Mouse (Mus musculus) right cerebral cortex, adult 18-20 months (tissue): ENCODE data around the gene Unc5cl.

Experiments
- DNase-seq: peaks from one replicate; pipeline ENCODE4 v3.0.0; 2022; ENCODE audit warnings: mixed read lengths

The Unc5cl gene

GRCm38 (mm10) chr17:48454688-48455087 lies at the start of gene Unc5cl:
Unc5cl (plus strand) TSS chr17:48454901.
- no peak for DNase-seq

DNA sequence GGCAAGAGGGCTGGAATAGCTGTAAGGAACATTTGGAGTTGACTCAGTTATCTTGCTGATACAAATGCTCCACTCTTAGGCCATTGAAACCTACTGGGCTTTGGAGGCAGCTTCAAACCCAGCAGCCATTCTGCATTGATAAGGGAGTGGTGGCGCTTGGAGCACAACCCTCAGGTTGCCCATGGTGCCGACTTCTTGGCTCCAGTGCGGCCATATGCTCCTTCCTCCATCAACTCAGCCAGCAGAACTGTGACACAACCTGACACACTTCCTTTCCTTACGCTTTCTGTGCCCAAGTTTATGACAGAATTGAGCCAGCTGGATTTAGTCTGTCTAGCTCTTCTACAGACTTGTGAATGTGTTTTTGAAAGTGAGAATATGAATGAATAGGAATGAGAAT lies 47.5 kb upstream of the Unc5cl start:
- DNase-seq, result peak; percentile 46

GRCm38 (mm10) chr17:48407910-48408525 lies 46.7 kb upstream of the Unc5cl start:
- no peak for DNase-seq

GRCm38 (mm10) chr17:48408526-48409291 lies 46.0 kb upstream of the Unc5cl start:
- DNase-seq, result peak; percentile 73

DNA sequence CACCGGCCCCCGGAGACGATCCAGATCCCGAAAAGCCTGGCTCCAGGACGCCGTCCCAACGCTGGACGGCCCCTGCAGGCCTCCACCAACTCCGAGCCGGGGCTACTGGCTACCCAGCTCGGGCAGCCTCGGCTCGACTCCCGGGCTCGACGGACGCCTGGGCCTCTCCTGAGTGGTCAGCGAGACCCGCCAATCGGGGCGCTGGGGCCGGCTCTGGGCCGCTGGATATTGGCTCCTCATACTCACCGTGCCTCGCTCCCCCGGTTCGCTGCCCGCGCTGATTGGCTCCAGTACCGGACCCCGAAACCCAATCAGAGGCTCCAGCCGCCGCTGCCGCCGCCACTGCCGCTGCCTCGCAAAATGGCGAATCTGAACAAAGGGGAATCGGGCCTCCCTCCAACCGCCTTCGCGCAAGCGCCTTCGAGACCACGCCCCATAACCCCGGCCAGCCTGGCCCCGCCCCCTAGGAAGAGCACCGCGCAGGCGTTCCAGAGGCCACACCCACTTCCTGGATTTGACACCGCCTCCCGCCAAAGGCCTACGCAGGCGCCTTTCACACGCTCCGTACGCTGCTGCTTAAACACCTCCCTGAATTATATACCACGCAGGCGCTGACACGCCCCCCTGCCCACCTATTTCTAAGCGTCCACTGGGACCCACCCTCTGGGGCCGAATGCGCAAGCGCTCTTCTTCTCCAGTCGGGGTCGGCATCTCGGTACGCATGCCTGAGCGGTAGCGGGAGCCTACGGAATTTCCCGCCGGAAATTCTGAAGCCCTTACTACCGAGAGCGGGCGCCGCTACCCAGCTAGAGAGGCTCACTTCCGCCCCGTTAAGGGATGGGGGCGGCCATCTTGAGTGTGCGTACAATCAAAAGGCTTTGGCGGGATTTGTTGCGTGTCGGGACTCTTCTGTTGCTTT lies 45.1 kb upstream of the Unc5cl start, which contains the start of the genes Nfya and Oard1:
Gene Nfya (minus strand): TSS at position 527 of the 919 bp plus-strand sequence.
Gene Oard1 (plus strand): TSS at position 635 of the 919 bp plus-strand sequence.
- peak; percentile 100 for DNase-seq

- DNase-seq, result no peak
These were observed 44.4 kb upstream of the Unc5cl start for GRCm38 (mm10) chr17:48410299-48410785.

DNA sequence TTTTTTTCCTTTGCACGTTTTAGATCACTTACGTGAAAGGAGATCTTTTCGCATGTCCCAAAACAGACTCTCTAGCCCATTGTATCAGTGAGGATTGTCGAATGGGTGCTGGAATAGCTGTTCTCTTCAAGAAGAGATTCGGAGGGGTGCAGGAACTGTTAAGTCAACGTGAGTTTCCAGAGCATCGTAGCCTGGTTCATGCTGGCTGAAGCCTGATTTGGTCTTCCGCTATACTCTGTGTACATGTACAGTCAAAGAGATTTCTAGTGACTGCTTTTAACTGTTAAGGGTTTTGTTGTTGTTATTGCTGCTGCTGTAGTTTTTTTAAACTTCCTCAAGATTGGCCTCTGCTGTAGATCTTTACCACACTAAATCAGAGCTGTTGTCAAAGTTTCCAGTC lies 43.5 kb upstream of the Unc5cl start:
- no peak for DNase-seq

GRCm38 (mm10) chr17:48416011-48416410 lies 38.7 kb upstream of the Unc5cl start:
- DNase-seq, result no peak

GRCm38 (mm10) chr17:48416425-48417195 lies 38.1 kb upstream of the Unc5cl start:
- peak; percentile 42 for DNase-seq

- no peak for DNase-seq
These were observed 37.2 kb upstream of the Unc5cl start for GRCm38 (mm10) chr17:48417521-48417920.

- DNase-seq, result no peak
These were observed 36.5 kb upstream of the Unc5cl start for GRCm38 (mm10) chr17:48418174-48418573.

GRCm38 (mm10) chr17:48418781-48419180 lies 35.9 kb upstream of the Unc5cl start:
- no peak for DNase-seq

DNA sequence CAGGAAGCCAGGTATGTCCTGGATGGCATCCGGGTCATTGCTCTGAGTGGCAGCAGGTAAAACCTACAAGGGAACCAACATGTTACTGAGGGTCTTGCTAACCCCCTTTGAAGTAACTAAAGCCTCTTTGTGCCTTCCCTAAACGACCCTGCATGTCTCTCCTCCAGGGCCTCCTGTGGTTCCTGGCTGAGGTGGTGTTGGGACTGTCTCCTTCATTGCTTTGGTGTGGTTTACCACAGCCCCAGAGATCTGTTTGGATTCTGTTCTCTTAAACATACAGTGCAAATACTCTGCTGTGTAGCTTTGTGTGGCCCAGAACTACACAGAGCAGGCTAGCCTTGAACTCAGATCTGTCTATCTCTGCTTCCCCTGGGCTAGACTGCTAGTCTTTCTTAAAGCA lies 35.1 kb upstream of the Unc5cl start:
- DNase-seq, result no peak

DNA sequence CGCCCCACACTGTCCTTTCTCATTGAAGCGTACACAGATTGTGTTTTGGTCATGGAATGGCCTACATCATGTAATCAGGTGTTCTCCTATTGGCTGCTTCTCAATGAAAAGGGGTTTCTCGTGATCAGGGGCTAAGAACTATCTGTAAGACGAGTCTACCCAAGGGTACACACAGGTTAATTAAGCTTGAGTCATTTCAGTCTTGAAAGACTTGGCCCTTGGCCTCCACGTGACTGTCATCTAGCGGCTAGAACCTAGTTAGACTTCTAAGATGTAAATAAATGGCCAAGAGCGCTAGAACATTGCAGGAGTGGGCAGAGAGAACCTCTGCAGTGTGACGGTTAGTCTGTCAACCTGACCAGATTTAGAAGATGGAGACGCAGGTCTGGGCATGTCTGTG lies 30.5 kb upstream of the Unc5cl start:
- no peak for DNase-seq

GRCm38 (mm10) chr17:48425823-48426612 lies 28.7 kb upstream of the Unc5cl start:
- DNase-seq, result no peak

- no peak for DNase-seq
These were observed 27.5 kb upstream of the Unc5cl start for GRCm38 (mm10) chr17:48426991-48427750.

GRCm38 (mm10) chr17:48427852-48428530 lies 26.7 kb upstream of the Unc5cl start:
- DNase-seq, result no peak

GRCm38 (mm10) chr17:48430394-48430793 lies 24.3 kb upstream of the Unc5cl start:
- DNase-seq, result no peak

DNA sequence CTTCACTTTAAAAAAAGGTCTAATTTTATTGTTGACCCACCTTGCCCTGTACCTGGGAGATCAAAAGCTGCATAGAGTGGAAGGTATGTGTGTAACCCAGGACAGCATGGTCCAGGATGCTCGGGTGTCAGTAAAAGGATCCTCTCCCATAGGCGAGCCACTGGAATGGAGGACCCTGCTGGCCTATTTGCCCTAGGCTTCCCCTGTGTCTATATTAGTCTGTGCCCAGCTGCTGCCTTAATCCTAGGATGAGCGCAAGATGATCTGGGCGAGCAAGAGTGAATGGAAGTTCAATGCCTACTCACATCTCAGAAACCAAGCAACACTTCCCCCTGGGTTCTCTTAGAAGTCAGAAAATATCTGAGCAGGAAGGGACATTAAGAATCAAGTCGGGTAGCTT lies 23.6 kb upstream of the Unc5cl start:
- DNase-seq, result no peak
